Mouse (Mus musculus) lung, postnatal 25 days (tissue): ENCODE results near the gene Zfp13.
A peak's percentile ranks its signal among the peaks of the same experiment; 100 is the strongest.
"Not testable (repeated sequence)": the region's sequence is repeated elsewhere in the genome, so short reads cannot be mapped to it uniquely, and the experiment has no call there.

Source experiments
- DNase-seq: peaks from one replicate; pipeline ENCODE4 v3.0.0; 2022; ENCODE audit warnings: low spot score

The Zfp13 gene

GRCm38 (mm10) chr17:23598582-23599552, at the start of gene Zfp13:
Gene Zfp13 (minus strand): TSS chr17:23599487.
- DNase-seq: peak; percentile 94

DNA sequence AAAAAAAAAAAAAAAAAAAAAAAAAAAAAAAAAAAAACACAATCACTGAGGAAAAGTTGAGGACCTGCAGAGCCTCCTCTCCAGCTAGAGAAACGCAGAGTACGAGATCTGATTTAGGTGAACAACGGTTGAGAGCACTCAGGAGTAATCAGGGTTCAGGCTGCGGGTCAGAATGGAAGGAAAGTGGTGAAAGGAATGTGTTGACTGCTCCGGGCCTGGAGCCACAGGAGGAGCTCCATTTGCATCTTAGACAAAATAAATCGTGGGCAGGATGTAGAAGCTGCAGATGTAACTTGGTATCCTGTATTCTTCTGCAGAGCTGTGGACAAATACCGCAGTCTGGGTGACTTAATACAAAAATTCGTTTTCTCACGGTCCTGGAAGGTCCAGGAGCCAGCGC, 46.6 kb upstream of the Zfp13 start:
- no peak for DNase-seq

- DNase-seq: no peak
Observed at GRCm38 (mm10) chr17:23644613-23645495, 45.6 kb upstream of the Zfp13 start, which contains the start of gene Mmp25. Gene Mmp25 (minus strand): TSS chr17:23645277.

GRCm38 (mm10) chr17:23631241-23631640, 32.0 kb upstream of the Zfp13 start:
- DNase-seq: no peak

DNA sequence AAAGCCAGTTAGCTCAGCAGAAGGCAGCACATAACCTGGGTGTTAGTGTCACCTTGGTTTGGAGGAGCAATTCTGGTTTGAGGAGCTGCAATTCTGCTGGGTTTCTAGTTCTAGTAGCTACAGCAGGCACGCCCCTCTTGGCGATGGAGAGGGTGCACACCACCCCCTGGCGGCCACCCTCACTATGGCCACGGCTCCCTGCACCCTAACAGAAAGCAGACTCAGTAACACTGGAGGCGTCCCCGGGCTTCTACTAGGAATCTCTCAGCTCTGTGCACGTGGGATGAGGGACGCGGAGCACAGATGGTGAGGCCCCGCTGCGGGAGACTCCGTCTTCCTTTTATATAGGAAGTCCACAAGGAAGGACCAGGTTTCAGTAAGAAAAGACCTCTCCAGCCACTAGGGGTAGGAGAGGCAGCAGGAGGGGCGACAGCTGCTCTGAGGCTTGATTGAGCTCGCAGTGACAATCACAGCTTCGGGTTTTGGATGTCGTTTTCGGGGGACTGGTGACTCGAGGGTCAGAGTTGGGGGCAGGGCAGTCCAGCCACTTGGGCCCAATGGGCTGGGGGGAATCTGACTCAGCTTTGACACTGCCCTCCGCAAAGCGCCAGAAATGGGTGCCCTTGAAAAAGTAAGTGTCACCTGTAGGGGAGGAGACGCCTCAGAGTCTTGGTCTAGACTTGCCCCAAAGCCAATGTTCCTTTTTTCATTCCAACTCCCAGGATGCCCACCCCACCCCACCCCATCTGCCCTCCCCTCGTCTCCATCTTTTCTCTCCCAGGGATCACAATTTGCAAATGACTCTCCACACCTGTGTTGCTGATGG, 31.1 kb upstream of the Zfp13 start:
- DNase-seq: peak; percentile 73

GRCm38 (mm10) chr17:23627813-23628212, 28.5 kb upstream of the Zfp13 start:
- no peak for DNase-seq

DNA sequence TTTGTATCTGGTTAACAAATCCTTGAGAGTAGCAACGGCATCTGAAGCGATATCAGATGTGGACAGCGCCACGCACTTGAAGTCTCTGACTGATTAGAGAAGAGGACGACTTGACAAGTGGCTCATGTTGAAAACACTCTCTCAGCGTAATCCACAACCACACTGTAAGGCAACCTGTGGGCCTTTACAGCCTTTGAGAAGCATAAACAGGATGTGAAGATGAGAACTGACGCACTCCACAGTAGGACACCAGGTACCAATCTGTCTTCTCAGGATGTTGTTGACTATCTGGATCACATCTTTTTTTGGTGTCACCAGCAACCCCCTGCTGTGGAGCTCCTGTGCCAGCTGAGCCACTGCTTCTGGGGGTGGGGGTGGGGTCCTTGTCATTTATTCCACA, 21.1 kb upstream of the Zfp13 start:
- peak; percentile 21 for DNase-seq

GRCm38 (mm10) chr17:23617087-23617486, 17.8 kb upstream of the Zfp13 start:
- peak; percentile 10 for DNase-seq

DNA sequence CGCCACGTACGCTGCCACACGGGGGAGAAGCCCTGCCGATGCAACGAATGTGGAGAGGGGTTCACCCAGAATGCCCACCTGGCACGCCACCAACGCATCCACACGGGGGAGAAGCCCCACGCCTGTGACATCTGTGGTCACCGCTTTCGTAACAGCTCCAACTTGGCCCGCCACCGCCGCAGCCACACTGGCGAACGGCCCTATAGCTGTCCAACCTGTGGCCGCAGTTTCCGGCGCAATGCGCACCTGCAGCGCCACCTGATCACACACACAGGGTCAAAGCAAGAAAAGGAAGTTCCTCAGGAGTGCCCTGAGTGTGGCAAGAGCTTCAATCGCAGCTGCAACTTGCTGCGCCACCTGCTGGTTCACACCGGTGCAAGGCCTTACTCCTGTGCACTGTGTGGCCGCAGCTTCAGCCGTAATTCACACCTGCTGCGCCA, 11.1 kb upstream of the Zfp13 start:
- DNase-seq: peak; percentile 74

DNA sequence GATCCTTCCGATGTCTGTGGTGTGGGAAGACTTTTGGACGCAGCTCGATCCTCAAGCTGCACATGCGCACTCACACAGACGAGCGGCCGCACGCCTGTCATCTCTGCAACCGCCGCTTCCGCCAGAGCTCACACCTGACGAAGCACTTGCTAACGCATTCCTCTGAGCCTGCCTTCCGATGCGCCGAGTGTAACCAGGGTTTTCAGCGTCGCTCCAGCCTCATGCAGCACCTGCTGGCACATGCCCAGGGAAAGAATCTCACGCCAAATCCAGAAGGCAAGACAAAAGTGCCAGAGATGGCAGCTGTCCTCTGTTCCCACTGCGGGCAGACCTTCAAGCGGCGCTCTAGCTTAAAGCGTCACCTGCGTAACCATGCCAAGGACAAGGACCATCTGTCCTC, 10.3 kb upstream of the Zfp13 start:
- no peak for DNase-seq

DNA sequence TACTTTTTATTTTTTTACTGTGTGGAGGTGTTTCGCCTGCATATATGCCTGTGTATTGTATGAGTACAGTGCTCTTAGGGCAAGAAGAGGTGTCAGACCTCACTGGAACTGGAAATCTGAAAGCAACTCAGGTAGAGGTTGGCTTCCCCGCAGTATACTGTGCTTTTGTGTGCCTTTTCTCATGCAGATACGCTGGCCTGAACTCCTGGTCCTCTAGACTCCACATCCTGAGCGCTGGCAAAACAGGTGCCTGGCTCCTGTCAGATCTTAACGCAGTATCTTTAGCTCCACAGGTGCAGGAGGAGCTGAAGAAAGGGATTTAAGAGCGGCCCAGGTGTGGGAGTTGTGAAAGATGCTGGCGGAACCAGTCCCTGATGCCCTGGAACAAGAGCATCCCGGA, 5.9 kb upstream of the Zfp13 start:
- no peak for DNase-seq

DNA sequence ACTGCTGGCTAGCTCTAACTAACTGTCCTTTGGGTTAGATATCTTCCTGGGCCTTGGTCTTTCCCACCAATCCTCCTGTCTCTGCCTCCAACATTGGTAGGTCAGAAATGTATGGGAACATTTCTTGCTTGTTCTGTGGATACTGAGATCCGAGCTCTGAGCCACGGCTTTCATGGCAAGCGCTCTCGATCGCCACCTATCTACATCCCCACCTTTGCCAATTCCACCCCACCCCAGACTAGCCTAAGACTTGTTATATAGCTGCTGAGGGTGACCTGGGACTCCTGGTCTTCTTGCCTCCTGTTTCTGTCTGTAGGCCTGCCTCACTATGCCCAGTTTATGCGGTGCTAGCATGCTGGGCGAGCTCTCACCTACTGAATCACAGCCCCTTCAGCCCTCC, 5.1 kb upstream of the Zfp13 start:
- no peak for DNase-seq

DNA sequence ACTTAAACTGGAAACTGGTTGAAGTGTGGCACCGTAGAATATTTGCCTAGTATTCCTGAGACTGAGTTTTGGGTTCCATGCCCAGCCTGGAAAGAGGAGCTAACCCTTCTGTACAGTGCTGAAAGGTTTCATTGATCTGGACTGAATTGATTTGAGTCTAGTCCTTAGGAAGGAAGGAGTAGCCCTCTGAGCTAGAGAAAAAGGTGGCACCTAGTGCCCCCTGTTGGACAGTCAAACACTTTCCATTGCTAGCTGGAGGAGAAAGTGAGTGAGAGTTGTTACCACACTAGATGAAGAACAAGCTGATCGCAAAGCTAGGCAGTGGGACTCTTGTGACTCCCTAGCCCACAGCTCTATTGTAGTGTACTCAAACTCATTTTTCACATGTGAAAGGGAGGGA, 4.3 kb upstream of the Zfp13 start:
- DNase-seq: peak; percentile 20

GRCm38 (mm10) chr17:23603077-23603476, 3.8 kb upstream of the Zfp13 start:
- DNase-seq: no peak

DNA sequence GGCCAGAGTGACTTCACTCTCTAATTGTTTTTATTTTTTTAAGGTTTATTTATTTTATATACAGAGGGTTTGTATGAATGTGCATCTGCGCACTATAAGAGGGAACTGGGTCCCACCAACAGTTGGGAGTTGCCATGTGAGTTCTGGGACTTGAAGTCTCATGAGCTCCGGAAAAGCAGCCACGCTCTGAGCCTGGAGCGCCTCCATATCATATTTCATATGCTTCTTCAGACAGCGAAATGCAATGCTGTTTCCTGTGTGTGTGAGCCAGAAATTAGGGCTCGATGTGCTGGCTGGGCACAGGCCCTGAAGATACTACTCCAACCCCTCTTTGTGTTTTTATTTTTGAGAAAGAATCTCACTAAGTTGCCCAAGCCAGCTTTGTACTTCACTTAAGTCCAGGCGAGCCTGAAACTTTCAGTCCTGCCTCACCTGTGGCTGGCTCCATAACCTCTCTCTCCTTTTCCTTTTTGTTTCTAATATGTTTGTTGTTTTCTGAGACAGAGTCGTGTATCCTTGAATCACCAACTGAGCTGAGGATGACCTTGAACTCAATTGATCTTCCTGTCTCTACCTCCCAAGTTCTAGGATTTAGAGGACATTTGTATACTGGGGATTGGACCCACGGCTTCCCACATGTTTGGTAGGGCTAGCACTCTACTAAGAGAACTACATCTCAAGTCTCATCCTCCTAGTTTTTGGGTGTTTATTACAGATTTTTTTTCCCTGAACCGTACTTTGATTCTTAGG, 2.7 kb upstream of the Zfp13 start:
- DNase-seq: no peak

DNA sequence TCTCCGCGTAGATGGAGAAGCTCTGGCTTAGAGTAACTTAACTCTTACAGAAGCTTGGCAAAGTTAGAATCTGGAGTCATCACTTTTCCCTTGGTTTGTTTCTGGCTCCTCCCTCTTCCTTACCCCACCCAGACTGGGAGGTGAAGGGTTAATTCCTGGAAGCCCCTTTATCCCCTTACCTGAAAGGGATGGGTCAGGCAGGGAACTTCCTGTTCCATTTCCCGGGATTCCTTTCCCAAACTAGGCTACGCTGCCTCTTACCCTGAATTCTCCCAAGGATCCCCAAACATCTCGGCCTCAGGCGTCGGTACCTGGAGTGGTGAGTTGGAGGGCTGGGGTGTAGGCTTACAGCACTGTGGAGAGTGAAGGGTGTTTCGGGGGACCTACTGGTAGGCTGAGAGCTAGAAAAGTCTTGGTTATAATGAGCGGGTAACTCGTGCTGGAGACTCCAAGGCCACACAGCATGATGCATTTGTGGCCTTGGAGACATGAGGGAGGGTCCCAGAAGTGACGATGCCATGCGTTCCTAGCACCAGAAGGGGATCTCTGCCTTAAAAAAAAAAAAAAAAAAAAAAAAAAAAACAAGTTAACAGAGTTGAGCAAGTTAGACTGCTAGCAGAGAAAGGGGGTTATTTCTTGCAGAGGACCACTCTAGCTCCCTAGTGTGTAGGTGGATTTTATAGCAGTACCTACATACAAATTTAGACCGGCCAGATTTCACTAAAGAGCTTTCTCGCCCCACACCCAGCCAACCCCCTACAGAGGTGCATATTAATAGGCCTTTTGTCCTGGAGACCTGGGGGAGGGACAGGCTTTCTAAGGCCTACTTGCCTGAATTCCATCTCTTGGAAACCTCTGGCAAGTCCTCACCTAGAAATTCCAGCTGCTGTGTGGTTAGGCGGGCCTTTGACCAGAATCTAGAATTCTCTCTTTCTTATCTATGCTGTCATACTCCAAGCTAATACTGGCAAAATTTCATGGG, 1.6 kb upstream of the Zfp13 start, which contains the start of gene Zscan10:
Zscan10 (plus strand) TSS at position 216 of the 982 bp plus-strand sequence.
- DNase-seq: no peak

- DNase-seq: no peak
Observed at GRCm38 (mm10) chr17:23599605-23600063, 347 bp upstream of the Zfp13 start.

GRCm38 (mm10) chr17:23595139-23595538, 4.1 kb downstream of the Zfp13 start:
- DNase-seq: not testable (repeated sequence)

- no peak for DNase-seq
Observed at GRCm38 (mm10) chr17:23592926-23593300, 6.4 kb downstream of the Zfp13 start.
